Mouse (Mus musculus) granulocyte monocyte progenitor cell, adult 5-6 weeks (primary cell): ENCODE results near the gene Atp1a2. TPM values are rescaled to one million over a fixed set of nuclear protein-coding genes. Genes with fewer than 3 reads are reported as not detected.

Experiments used
- ATAC-seq: replicated peaks from 2 replicates; pipeline ENCODE4 v1.8.0; 2016; ENCODE audit warnings: mild to moderate bottlenecking, moderate TSS enrichment, inconsistent platforms; ENCODE audit not compliant: poor library complexity, severe bottlenecking
- total RNA-seq, 2 experiments: library from RNA; stranded (forward) in 1 of 2; stranded (reverse) in 1 of 2; fragments of 200-712, 200-1000 nt in 1 of 2; fragments of >200 nt in 1 of 2; fragmentation: Nextera tagmentation in 1 of 2; gene quantifications; 2 replicates each; pipeline ENCODE4 v1.2.3; 2014 to 2017

The Atp1a2 gene
- total RNA-seq, 2 experiments from 2014 or later: not detected

GRCm38 (mm10) chr1:172325680-172326535, 28.0 kb upstream of the Atp1a2 start:
- ATAC-seq: peak; percentile 65

- peak; percentile 72 for ATAC-seq
Observed at GRCm38 (mm10) chr1:172324725-172325124, 26.9 kb upstream of the Atp1a2 start.

- ATAC-seq: no peak
Observed at GRCm38 (mm10) chr1:172323801-172324359, 26.0 kb upstream of the Atp1a2 start.

GRCm38 (mm10) chr1:172323298-172323697, 25.4 kb upstream of the Atp1a2 start:
- ATAC-seq: no peak

GRCm38 (mm10) chr1:172322725-172323124, 24.9 kb upstream of the Atp1a2 start:
- ATAC-seq: no peak

GRCm38 (mm10) chr1:172319921-172320411, 22.1 kb upstream of the Atp1a2 start:
- ATAC-seq: no peak

GRCm38 (mm10) chr1:172319346-172319745, 21.5 kb upstream of the Atp1a2 start:
- ATAC-seq: no peak

- no peak for ATAC-seq
Observed at GRCm38 (mm10) chr1:172318424-172319035, 20.7 kb upstream of the Atp1a2 start.

GRCm38 (mm10) chr1:172317946-172318345, 20.1 kb upstream of the Atp1a2 start:
- no peak for ATAC-seq

- ATAC-seq: no peak
Observed at GRCm38 (mm10) chr1:172317431-172317830, 19.6 kb upstream of the Atp1a2 start.

- ATAC-seq: no peak
Observed at GRCm38 (mm10) chr1:172314911-172315310, 17.0 kb upstream of the Atp1a2 start.

- no peak for ATAC-seq
Observed at GRCm38 (mm10) chr1:172313613-172314411, 15.9 kb upstream of the Atp1a2 start.

GRCm38 (mm10) chr1:172312768-172313561, 15.1 kb upstream of the Atp1a2 start:
- ATAC-seq: no peak

GRCm38 (mm10) chr1:172311921-172312767, 14.3 kb upstream of the Atp1a2 start:
- peak; percentile 36 for ATAC-seq

GRCm38 (mm10) chr1:172311248-172311906, 13.5 kb upstream of the Atp1a2 start:
- peak; percentile 48 for ATAC-seq

- peak; percentile 19 for ATAC-seq
Observed at GRCm38 (mm10) chr1:172309699-172310398, 12.0 kb upstream of the Atp1a2 start.

GRCm38 (mm10) chr1:172308409-172308808, 10.5 kb upstream of the Atp1a2 start:
- ATAC-seq: no peak
